Mouse (Mus musculus): ENCODE results near the gene Mrpl18.
"Not testable (repeated sequence)": the region's sequence is repeated elsewhere in the genome, so short reads cannot be mapped to it uniquely, and the experiment has no call there.

The Mrpl18 gene

DNA sequence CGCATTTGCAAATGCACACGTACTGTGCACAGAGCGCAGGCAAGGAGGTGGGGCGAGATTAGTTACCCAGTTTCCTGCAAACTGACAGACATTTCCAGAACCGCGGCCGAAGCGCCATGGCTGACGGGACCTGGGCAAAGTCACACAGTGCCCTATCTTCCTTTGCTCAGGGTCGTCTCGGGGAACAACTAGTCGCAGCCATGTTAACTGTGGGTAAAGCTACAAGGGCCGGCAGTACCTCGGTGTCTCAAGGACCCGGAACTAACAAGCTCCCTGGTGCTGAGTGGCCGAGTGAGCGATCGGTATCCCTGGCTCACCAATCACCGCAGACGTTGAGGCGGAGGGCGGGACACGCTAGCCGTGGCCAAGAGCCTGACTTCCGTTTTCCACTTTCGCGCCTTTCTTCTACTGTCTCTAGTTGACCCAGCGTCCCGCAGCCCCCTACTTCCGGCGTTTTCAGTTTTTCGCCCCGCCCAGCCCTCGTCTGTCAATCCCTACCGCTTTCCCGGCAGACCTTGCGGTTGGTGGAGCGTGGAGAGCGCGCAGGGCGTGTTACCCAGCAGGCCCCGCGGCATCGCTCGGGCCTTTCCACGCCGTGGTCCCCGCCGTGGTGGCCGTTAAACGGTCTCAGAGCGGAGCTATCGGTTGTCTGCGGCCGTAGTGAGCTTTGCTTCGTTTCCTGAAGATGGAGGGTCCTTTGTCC lies at the start of gene Mrpl18:
Gene Mrpl18, minus strand, starts transcription at position 465 of the 703 bp plus-strand sequence.
- DNase-seq (ENCODE audit: low spot score): peak; percentile 95

GRCm38 (mm10) chr17:12963476-12963875 lies 47.3 kb upstream of the Mrpl18 start:
- no peak for DNase-seq (ENCODE audit: low spot score)

- peak; percentile 91 for DNase-seq (ENCODE audit: low spot score)
Measured at GRCm38 (mm10) chr17:12960331-12960873, 44.3 kb upstream of the Mrpl18 start, which contains the start of gene Acat2. Gene Acat2, minus strand, starts transcription at chr17:12960747.

GRCm38 (mm10) chr17:12959377-12959776 lies 43.2 kb upstream of the Mrpl18 start:
- not testable (repeated sequence) for DNase-seq (ENCODE audit: low spot score)

- no peak for DNase-seq (ENCODE audit: low spot score)
Measured at GRCm38 (mm10) chr17:12956664-12957063, 40.5 kb upstream of the Mrpl18 start.

- DNase-seq (ENCODE audit: low spot score): no peak
Measured at GRCm38 (mm10) chr17:12949669-12950068, 33.5 kb upstream of the Mrpl18 start.

- DNase-seq (ENCODE audit: low spot score): no peak
Measured at GRCm38 (mm10) chr17:12942459-12943162, 26.5 kb upstream of the Mrpl18 start.

- no peak for DNase-seq (ENCODE audit: low spot score)
Measured at GRCm38 (mm10) chr17:12941543-12942260, 25.6 kb upstream of the Mrpl18 start.

DNA sequence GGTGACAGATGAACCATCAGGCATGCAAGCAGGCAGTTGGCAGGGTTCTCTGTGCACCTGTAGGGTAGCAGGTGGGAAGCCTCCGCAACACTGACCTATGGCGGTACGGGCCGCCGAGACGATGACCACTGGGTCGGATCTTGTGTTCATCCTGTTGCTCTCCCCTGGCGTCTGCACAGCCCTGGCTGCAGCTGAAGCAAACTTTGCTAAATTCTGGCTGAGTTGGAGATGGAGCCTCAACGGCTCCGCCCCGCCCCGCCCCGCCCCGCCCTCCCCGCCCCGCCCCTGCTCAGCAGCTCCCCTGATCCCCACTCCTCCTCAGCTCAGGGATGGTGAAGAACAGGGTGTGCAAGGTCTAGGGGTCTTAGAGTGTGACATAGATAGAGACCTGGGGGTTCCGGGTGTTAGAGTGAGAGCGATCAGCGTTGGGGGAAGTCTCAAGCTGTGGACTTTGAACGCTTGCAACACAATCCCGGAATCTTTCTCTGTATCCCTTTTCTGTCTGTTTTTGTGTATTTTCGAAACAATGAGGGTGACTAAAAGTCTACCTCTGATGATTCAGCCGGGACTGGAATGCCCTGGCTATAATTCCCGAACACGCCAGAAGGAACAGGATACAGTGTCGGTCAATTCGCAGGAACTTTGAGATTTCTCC lies 24.1 kb upstream of the Mrpl18 start, which contains the start of gene Acat3:
Gene Acat3, minus strand, starts transcription at position 450 of the 655 bp plus-strand sequence.
- no peak for DNase-seq (ENCODE audit: low spot score)

GRCm38 (mm10) chr17:12939377-12940148 lies 23.4 kb upstream of the Mrpl18 start:
- not testable (repeated sequence) for DNase-seq (ENCODE audit: low spot score)

GRCm38 (mm10) chr17:12938077-12938476 lies 21.9 kb upstream of the Mrpl18 start:
- no peak for DNase-seq (ENCODE audit: low spot score)

- DNase-seq (ENCODE audit: low spot score): no peak
Measured at GRCm38 (mm10) chr17:12937412-12937970, 21.3 kb upstream of the Mrpl18 start.

DNA sequence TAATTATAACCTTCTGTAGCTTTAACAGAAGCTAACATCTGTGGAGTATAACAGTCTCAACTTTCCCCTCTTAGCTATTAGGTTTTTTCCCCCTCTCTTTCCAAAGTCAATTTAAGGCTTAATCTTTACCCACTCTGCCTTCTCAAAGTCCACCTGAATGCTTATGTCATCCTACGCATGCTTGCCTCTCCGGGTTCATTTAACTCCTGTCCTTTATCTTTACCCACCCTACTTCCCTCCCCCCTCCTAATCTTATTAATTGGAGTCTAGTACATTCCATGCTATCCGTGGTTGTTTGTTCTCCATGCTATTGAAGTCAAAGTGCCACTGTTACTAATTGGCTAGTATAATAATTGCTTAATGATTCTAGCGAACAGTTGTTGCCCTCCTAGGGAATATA lies 19.6 kb upstream of the Mrpl18 start:
- no peak for DNase-seq (ENCODE audit: low spot score)

- not testable (repeated sequence) for DNase-seq (ENCODE audit: low spot score)
Measured at GRCm38 (mm10) chr17:12931576-12931975, 15.4 kb upstream of the Mrpl18 start.

DNA sequence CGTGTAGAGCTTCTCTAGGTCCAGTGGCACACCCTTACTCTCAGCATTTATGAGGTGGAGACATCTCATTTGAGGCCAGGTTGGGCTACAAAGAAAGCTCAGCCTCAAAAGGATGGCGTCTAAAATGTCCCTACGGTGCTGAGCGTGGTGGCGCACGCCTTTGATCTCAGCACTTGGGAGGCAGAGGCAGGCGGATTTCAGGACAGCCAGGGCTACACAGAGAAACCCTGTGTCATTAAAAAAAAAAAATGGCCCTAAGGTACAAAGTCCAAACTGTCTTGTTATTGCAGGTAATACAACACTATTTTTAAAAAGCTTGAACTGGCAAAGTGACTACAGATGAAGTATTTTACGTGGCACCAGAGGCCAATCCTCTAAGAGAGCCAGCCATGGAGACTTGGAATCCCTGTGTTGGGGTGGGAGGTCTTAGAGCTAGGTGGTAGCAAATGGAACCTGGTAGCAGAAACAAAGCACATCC lies 9.6 kb upstream of the Mrpl18 start:
- DNase-seq (ENCODE audit: low spot score): no peak

DNA sequence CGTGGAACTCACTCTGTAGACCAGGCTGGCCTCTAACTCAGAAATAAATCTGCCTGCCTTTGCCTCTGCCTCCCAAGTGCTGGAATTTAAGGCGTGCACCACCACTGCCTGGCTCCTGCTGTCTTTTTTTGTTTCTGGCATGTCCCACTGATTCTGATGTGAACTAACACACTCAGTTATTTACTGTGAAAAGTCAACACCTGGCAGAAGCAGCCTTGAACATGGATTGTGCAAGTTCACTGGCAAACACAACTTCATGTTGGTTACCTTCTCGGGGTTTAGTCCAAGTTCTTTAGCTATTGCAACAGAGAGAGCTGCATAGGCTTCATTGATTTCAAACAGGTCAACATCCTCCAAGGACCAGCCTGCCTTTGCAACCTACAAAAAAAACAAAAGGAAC lies 8.9 kb upstream of the Mrpl18 start:
- DNase-seq (ENCODE audit: low spot score): no peak

- DNase-seq (ENCODE audit: low spot score): no peak
Measured at GRCm38 (mm10) chr17:12921073-12921472, 4.9 kb upstream of the Mrpl18 start.

DNA sequence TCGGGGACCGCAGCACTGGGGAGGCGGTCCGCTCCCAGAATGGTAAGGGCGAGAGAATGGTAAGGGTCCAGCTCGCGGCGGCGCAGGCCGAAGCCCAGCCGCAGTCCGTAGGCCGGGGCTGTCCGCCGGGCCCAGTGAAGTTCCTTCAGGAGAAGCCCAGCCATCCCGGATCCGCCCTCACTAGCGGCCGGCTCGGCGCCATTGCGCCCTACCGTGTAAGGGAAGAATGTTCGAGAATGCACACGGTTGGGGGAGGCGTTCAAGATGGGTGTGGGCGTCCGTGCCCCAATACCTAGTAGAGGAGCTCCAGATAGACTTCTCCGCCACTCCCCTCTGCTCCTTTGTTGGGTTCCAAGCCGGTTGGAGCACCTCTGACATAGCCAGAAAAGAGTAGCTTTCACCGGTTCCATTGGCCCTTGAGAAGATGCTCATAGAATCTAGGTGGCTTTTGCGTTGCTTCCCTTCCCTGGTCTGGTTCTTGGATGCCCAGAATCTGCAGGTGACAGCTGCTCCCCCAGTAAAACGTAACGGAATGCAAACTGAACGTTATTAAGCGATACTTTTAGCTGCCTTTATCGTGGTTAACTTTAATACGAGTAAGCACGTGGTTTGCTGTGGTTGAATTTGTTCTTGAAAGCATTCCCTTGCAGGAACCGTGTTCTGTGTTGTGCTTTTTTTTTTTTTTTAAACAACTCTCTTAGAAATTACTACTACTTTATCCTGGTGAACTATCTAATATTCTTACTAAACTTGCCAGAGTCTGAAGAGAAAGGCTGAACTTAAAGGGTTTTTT lies 639 bp upstream of the Mrpl18 start:
- DNase-seq (ENCODE audit: low spot score): peak; percentile 67

DNA sequence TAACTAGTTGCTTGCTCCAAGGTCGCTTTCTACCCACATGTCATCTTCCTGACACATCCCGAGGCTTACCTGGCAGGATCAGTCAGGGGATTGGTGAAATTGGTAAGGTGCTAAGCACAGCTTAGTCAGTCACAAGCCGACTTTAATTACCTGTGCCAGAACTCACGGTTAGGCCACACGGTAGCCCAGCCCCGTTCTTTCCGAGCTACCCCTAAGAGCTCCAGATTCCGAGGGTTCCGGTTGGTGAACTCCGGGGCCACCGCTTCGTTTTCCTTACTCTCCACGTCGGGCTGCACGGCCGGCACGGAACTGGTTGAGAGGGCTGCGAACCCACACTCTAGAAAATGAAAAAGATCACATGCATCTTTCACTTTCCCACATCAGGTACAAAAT lies 661 bp downstream of the Mrpl18 start, which contains the start of gene Tcp1:
Gene Tcp1, plus strand, starts transcription at position 214 of the 393 bp plus-strand sequence.
- no peak for DNase-seq (ENCODE audit: low spot score)

- DNase-seq (ENCODE audit: low spot score): no peak
Measured at GRCm38 (mm10) chr17:12910391-12910790, 5.8 kb downstream of the Mrpl18 start.
